Mouse (Mus musculus) layer of hippocampus, adult 2 months (tissue): ENCODE measurements around the gene Rpl35a. TPM values are rescaled to one million over a fixed set of nuclear protein-coding genes. Genes with fewer than 3 reads are reported as not detected.

Experiments used
- DNase-seq, 2 experiments: peaks; one replicate each; pipeline ENCODE4 v3.0.0; 2022; ENCODE audit warnings: low spot score in 2 of 2
- H3K27ac ChIP-seq: fragments of 200-600 bp; 2 replicates; pipeline ENCODE4 v1.8.1; 2022
- H3K4me3 ChIP-seq: fragments of 200-600 bp; 2 replicates; pipeline ENCODE4 v1.8.1; 2022; ENCODE audit warnings: mild to moderate bottlenecking
- CTCF ChIP-seq: fragments of 200-600 bp; conservative IDR thresholded peaks from 2 replicates; pipeline ENCODE4 v1.8.1; 2022; ENCODE audit warnings: antibody characterized with exemption, mild to moderate bottlenecking, moderate library complexity
- microRNA-seq, 2 experiments: library from miRNA; unstranded; fragments of <30 nt; microRNA quantifications; one replicate each; pipeline ENCODE4 v1.2.0; 2021
- total RNA-seq, 2 experiments: library from RNA; stranded (reverse); gene quantifications; 2 replicates each; pipeline ENCODE4 v1.2.3; 2021

The Rpl35a gene
- total RNA-seq, 2 experiments from 2014 or later = 323 to 325 TPM

DNA sequence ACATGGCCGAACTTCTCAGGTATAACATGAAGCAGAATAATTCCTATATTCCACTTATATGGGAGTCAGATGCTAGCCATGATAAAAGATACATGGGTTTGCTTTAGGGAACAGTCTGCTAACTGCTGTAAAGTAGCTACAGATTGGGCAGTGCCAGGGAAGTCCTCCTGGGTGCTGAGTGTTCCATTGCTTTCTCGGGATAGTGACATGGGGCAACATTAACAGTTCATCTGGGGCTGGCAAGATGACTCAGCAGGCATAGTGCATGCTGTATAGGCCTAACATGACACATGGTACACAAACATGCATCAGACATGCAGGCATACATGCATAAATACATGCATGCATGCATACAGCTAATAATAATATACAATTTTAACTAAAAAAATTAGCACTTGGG, 27.7 kb downstream of the Rpl35a start:
- H3K27ac ChIP-seq = no peak overlapping the region
- no peak for TF ChIP-seq CTCF
- no peak overlapping the region for H3K4me3 ChIP-seq
- DNase-seq = no peak

DNA sequence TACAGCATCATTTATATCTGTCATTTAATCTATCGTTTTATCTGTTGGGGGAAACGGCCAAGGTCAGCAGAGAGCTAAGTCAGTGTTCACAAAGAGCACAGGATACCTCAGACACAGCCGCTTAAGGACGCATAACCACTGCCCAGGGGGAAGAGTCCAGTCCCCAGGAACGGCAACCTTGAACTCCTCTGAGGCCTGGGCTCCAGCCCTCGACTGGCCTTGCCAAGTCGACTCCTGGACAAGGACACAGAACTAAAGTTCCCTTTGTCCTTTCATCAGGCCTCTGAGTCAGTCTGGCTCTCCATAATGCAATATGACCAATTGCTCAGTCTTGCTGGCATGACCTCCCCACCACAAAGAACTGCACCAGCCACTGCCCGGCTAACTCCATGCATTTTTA, 29.4 kb downstream of the Rpl35a start:
- DNase-seq = no peak
- no peak overlapping the region for H3K4me3 ChIP-seq

More for the DNA sequence above, 29.4 kb downstream of the Rpl35a start:
- no peak overlapping the region for H3K27ac ChIP-seq
- no peak for TF ChIP-seq CTCF

Small RNAs within 50 kb of the gene (microRNA-seq; reads per million reads assigned to microRNA genes)
- gene Gm22231 (0 reads per million in 2 experiments), gene Mir1947 (3.5 to 7.9 reads per million in 2 experiments)

Other genes starting within 250 kb of the Rpl35a start
- not detected for gene Smbd1, start 246.0 kb upstream of the Rpl35a start, total RNA-seq
- 100 to 1,000 TPM; 110 TPM for gene Fyttd1, start 179.0 kb upstream of the Rpl35a start, total RNA-seq
- gene Rubcn, start 178.7 kb upstream of the Rpl35a start, total RNA-seq = 10 to 100 TPM; 59.2 to 59.3 TPM
- 10 to 100 TPM; 41.0 to 48.2 TPM for gene Lrch3, start 142.4 kb upstream of the Rpl35a start, total RNA-seq
- gene Iqcg, start 235 bp upstream of the Rpl35a start, total RNA-seq = 1 to 10 TPM; 4.8 to 5.4 TPM
- 10 to 100 TPM; 11.5 to 16.8 TPM for gene Lmln, start 6.1 kb downstream of the Rpl35a start, total RNA-seq
- gene Osbpl11, start 128.6 kb downstream of the Rpl35a start, total RNA-seq = 10 to 100 TPM; 18.2 to 18.3 TPM
- 10 to 100 TPM; 29.8 to 32.8 TPM for gene Snx4, start 195.0 kb downstream of the Rpl35a start, total RNA-seq